Mouse (Mus musculus): ENCODE measurements around the gene Pemt.

Gene Pemt

GRCm38 (mm10) chr11:60058441-60058840 lies 12.2 kb upstream of the Pemt start:
- no peak for ATAC-seq (ENCODE audit: insufficient number of reproducible peaks, low FRiP score, low TSS enrichment)

DNA sequence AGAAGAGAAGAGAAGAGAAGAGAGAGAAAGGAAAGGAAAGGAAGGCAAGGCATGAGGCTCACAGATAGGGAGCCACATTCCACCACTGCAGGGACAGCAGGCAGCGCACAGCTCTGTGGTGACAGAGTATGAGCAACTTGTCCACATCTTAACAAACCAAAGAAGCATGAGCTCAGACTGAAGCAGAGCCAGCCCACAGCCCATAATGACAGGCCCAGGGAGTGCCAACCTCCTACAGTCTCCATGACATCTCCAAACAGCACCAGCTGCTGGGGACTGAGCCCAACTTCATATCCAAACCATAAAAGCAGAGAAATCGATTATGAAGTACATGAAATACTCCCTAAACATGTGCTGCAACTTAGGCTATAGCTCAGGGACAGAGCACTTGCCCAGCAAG lies 11.7 kb upstream of the Pemt start:
- ATAC-seq (ENCODE audit: insufficient number of reproducible peaks, low FRiP score, low TSS enrichment): no peak

GRCm38 (mm10) chr11:60056520-60056919 lies 10.2 kb upstream of the Pemt start:
- ATAC-seq (ENCODE audit: insufficient number of reproducible peaks, low FRiP score, low TSS enrichment): no peak

- no peak for ATAC-seq (ENCODE audit: insufficient number of reproducible peaks, low FRiP score, low TSS enrichment)
These were observed 2.6 kb upstream of the Pemt start for GRCm38 (mm10) chr11:60048841-60049240.

DNA sequence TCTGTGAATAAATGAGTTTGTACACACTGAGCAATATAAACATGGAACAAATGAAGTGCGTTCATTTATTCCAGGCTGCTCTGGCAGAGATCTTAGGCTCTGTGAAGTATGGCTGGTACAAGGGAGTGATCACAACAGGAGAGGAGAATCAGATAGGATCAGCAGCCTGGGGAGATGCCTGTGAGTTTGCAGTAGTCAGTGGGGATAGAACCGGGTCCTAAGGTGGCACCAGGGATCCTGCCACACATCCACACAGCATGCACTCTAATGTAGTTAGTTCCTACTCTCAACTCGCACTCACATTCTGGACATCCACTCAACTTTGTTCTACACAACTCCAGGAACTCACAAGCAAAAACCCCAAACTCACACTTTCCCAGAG lies 622 bp downstream of the Pemt start:
- no peak for ATAC-seq (ENCODE audit: insufficient number of reproducible peaks, low FRiP score, low TSS enrichment)

DNA sequence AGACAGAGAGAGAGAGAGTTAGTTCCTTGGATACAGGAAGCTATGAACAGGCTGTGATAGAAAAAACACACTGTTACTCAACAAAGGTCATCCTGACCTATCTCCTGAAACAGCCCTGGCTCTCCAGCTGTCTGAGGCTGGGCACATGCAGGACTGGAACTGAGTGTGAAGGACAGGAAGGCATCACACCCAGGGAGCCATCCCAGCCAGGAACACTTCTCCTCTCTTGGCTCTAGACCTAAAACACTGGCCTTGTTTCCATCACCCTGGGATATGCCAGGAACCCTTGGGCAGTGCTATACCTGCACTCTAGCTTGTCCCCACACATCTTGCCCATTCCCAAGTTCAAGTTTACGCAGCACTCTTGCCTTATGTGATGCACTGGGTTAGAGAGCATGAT lies 1.5 kb downstream of the Pemt start:
- no peak for ATAC-seq (ENCODE audit: insufficient number of reproducible peaks, low FRiP score, low TSS enrichment)

DNA sequence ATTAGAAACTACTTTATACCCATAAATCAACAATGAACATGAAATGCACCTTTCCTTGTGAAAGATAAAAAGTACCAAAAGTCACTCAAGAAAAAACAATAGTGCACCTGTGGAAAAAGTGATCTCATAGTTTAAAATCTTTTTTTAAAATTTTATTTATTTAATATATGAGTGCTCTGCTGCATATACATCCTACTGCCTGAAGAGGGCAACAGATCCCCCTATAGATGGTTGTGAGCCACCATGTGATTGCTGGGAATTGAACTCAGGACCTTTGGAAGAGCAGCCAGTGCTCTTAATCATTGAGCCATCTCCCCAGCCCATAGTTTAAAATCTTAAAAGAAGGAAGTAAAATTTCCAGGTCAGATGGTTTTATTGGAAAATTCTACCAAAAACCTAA lies 4.0 kb downstream of the Pemt start:
- ATAC-seq (ENCODE audit: insufficient number of reproducible peaks, low FRiP score, low TSS enrichment): no peak

- ATAC-seq (ENCODE audit: insufficient number of reproducible peaks, low FRiP score, low TSS enrichment): no peak
These were observed 9.6 kb downstream of the Pemt start for GRCm38 (mm10) chr11:60036537-60037220.

GRCm38 (mm10) chr11:60034911-60035400 lies 11.3 kb downstream of the Pemt start:
- ATAC-seq (ENCODE audit: insufficient number of reproducible peaks, low FRiP score, low TSS enrichment): no peak

DNA sequence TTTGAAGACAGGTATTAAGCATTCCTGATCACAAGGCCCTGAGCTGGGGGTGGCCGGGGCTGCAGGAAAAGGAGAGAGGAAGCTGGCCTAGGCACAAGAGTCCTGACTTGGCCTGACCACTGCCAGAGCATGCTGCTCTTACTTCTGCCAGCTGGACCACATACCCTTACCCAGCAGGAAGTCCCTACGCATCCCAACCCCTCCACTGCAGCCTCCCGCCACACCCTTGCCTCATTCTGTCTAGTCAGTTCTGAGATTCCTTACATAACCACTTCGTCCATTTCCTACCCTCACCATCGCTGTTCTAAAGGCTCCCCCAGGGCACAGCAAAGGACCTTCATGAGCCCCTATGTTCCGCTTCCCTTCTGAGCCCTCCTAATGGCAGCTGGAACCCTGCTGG lies 12.0 kb downstream of the Pemt start:
- peak; percentile 23; the same call in 1 of the 2 replicates for ATAC-seq (ENCODE audit: insufficient number of reproducible peaks, low FRiP score, low TSS enrichment)

GRCm38 (mm10) chr11:60032586-60033430 lies 13.5 kb downstream of the Pemt start:
- no peak for ATAC-seq (ENCODE audit: insufficient number of reproducible peaks, low FRiP score, low TSS enrichment)

GRCm38 (mm10) chr11:60030747-60031331 lies 15.4 kb downstream of the Pemt start:
- ATAC-seq (ENCODE audit: insufficient number of reproducible peaks, low FRiP score, low TSS enrichment): no peak

DNA sequence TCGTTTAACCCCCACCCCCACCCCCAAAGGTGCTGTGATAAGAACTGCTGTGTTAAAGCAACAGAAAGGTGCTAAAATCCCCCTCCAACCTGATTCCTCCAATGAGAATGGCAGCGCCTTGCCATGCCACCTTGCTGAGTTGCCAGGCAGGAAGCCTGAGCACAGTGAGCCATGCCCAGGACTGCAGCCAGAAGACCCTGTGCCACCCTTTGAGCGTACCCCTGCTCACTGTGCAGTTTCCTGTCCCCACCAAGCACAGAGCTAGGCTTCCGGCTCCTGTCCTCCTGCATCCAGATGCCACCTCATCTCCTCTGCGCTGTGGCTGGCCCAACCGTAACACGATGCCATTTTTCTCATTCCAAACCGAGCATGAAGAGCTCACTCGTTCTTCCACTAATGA lies 16.3 kb downstream of the Pemt start:
- no peak for ATAC-seq (ENCODE audit: insufficient number of reproducible peaks, low FRiP score, low TSS enrichment)

DNA sequence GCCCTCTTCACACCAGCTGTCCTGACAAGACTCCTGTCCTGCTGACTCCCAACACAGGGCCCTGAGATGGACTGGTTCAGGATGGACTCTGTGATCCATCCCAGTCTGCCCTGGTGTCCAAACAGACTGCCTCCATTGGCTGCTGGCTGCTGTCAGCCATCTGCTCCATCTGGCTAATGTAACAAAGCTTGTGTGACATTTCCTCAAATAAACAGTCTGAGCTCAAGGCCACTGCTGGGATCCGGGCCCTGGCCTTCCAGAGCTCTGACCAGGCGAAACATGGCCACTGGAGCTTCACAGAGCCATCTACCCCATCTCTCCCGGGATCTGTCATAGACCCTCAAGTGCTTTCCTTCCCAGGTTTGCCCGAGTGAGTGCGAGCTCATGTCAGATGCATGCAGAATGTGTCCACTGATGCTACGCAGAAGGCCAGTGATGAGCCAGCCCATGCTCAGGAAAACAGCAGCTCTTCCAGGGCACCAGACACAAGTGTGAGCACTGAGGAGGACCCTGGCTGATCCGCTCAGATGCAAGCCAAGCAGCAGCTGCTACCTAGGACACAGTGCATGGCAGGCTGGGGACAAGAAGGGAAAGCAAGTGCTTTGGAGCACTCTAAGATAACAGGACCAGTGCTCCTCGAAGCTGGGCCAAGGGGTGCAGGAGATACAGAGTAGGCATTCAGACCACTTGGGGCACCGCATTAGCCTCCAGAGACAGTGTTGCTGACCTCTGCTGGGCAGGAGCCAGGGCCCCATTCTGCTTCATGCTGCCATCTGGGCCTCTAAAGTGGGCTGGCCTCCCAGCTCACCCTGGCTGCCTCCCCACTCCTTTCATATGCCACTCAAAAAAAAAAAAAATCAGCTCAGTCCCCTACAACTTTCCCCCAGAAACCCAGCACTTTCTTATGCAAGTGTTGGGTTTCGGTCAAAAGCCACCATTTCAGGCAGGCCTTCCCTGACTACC lies 18.1 kb downstream of the Pemt start:
- ATAC-seq (ENCODE audit: insufficient number of reproducible peaks, low FRiP score, low TSS enrichment): peak; percentile 77; the same call in 1 of the 2 replicates

DNA sequence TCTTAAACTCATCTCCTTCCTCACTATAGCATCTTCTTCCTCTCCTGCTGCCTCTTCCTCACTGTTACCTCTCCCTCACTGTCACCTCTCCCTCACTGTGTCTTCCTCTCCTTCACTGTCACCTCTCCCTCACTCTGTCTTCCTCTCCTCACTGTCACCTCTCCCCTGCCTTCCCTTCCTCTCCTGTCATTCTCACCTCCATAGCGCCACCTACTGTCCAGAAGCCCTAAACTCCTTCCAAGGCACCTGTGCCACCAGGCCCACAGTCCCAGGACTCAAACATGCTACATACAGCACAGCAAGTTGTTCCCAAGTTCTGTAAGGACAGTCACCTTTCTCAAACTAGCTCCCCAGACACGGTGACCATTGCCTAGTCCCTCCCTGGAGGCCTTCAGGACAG lies 19.0 kb downstream of the Pemt start:
- 0 out of 2 replicates have a peak, but pooled peaks have one; percentile 18 for ATAC-seq (ENCODE audit: insufficient number of reproducible peaks, low FRiP score, low TSS enrichment)

GRCm38 (mm10) chr11:60026166-60026565 lies 20.1 kb downstream of the Pemt start:
- no peak for ATAC-seq (ENCODE audit: insufficient number of reproducible peaks, low FRiP score, low TSS enrichment)

- no peak for ATAC-seq (ENCODE audit: insufficient number of reproducible peaks, low FRiP score, low TSS enrichment)
These were observed 25.1 kb downstream of the Pemt start for GRCm38 (mm10) chr11:60021201-60021600.

DNA sequence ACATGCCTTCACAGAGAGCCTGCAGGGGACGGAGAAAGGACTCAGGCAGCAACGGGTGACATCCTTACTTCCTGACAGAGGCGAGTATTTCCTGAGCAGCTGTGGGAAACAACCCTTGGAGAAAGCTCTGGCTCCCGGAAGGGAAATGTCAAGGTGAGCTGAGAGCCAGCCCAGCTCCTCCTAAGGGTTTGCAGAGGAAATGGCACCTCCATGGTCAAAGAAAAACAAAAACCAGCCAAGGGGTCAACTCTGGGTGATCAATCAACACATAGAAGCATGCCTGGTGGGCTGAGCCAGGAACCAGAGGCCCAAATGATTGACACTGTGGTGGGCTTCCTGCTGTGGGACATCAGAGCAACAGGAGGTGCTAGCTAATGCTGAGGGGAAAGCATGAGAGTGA lies 29.6 kb downstream of the Pemt start:
- ATAC-seq (ENCODE audit: insufficient number of reproducible peaks, low FRiP score, low TSS enrichment): no peak

DNA sequence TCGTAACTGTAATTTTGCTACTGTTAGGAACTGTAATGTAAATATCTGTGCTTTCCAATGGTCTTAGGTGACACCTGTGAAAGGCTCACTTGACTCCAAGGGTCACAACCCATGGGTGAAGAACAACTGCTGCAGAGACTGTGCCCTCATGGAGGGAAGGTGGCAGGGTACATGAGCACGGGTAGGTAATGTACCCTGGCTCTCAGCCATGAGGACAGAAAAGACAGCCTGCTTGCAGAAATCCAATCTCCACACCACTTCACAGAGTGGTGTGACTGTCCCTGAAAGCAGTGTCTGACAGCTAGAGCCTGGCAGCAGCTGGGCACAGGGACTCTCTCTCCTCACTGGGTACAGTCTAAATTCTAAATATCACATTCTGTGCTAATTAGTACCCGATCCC lies 34.8 kb downstream of the Pemt start:
- no peak for ATAC-seq (ENCODE audit: insufficient number of reproducible peaks, low FRiP score, low TSS enrichment)

DNA sequence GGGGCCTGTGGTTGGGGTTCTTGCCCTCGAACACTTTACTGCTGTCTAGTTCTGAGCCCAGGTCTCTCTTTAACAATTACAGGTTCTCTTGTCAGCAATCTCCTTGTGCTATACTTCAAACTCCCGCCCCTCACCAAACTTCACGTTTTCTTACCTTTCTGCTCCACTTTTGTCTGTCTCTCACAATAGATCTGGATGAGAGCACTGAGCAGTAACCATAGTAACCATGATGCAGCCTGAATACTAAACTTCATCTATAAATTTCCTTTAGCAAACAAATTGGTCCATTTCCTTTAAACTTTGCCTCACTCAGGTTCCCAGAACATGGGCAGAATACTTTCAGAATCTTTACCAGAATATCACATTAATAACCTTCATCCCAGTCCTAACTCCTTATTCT lies 36.8 kb downstream of the Pemt start:
- no peak for ATAC-seq (ENCODE audit: insufficient number of reproducible peaks, low FRiP score, low TSS enrichment)

Measured in cerebellum, adult (tissue).